Mouse (Mus musculus) C2C12 (cell line): Measurements from ENCODE around the gene Ubac1.

ENCODE experiments used
- CEBPB ChIP-seq: IDR thresholded peaks from one replicate; pipeline ENCODE4 v1.6.1; 2011; ENCODE audit warnings: low read depth, mild to moderate bottlenecking, control low read depth, moderate library complexity
- CTCF ChIP-seq: IDR thresholded peaks from one replicate; pipeline ENCODE4 v1.5.1; 2011; ENCODE audit not compliant: control insufficient read depth, insufficient read depth, insufficient read length
- USF1 ChIP-seq: IDR thresholded peaks from one replicate; pipeline ENCODE4 v1.6.1; 2011; ENCODE audit warnings: low read depth, mild to moderate bottlenecking, control low read depth, moderate library complexity

- TF ChIP-seq CTCF = no peak
- no peak for TF ChIP-seq CEBPB
- no peak for TF ChIP-seq USF1
These were observed 43.8 kb downstream of the Ubac1 start for GRCm38 (mm10) chr2:25977587-25978239.
